Mouse (Mus musculus) E14TG2a.4 (cell line): ENCODE measurements around the gene Fam221a.

ENCODE experiments used
- CTCF ChIP-seq: conservative IDR thresholded peaks from 2 replicates; pipeline ENCODE4 v1.5.1; 2014; ENCODE audit warnings: low read length
- NANOG ChIP-seq: IDR thresholded peaks from 2 replicates; pipeline ENCODE4 v1.6.1; 2014; ENCODE audit warnings: borderline replicate concordance, low read length, mixed read lengths
- POU5F1 ChIP-seq: IDR thresholded peaks from 2 replicates; pipeline ENCODE4 v1.6.1; 2014; ENCODE audit warnings: low read length, borderline replicate concordance

DNA sequence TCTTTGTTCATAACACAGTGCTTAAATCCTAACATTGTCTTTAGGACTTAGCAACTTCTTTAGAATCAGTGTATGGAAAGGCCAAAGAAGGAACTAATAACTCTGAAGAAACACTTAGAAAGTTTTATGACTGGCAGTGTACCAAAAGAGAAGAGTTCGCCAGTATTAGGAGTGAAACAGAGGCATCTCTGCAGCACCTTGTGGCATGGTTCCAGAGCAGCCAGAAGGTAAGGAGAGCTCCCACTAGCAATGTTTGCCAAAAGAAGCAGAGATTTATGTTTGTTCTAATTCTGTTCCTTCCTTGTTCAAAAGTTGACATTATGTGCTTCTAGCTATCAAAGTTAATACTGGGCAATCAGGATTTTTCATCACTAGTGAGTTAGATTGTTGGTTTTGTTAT, 69.8 kb downstream of the Fam221a start:
- no peak for TF ChIP-seq CTCF
- no peak for TF ChIP-seq NANOG
- TF ChIP-seq POU5F1, result no peak
